Mouse (Mus musculus) midbrain, embryonic 13.5 days (tissue): Measurements from ENCODE around the gene Gm10577. TPM values are rescaled to one million over a fixed set of nuclear protein-coding genes. Genes with fewer than 3 reads are reported as not detected.
A peak's percentile ranks its signal among the peaks of the same experiment; 100 is the strongest.

Source experiments
- ATAC-seq: fragments of 200-750 bp; cut with Nextera tagmentation; 2 replicates; pipeline ENCODE4 v1.8.0; 2017; ENCODE audit warnings: mild to moderate bottlenecking, moderate TSS enrichment, moderate library complexity
- H3K27ac ChIP-seq: fragments of 300-500 bp; sonication (generic); 2 replicates; pipeline ENCODE4 v1.5.1; 2015; ENCODE audit warnings: inconsistent platforms, mild to moderate bottlenecking, moderate library complexity
- H3K27me3 ChIP-seq: fragments of 300-500 bp; sonication (generic); 2 replicates; pipeline ENCODE4 v1.6.1; 2015; ENCODE audit warnings: mild to moderate bottlenecking, inconsistent platforms
- H3K36me3 ChIP-seq: fragments of 300-500 bp; sonication (generic); 2 replicates; pipeline ENCODE4 v1.6.1; 2015; ENCODE audit warnings: mild to moderate bottlenecking, inconsistent platforms
- H3K4me1 ChIP-seq: fragments of 300-500 bp; sonication (generic); replicated peaks from 2 replicates; pipeline ENCODE4 v1.6.1; 2015; ENCODE audit warnings: inconsistent platforms
- H3K4me2 ChIP-seq: fragments of 300-500 bp; sonication (generic); replicated peaks from 2 replicates; pipeline ENCODE4 v1.6.1; 2015; ENCODE audit warnings: moderate library complexity, mild to moderate bottlenecking, inconsistent platforms
- H3K4me3 ChIP-seq: fragments of 300-500 bp; sonication (generic); replicated peaks from 2 replicates; pipeline ENCODE4 v1.5.1; 2015; ENCODE audit warnings: mild to moderate bottlenecking, inconsistent platforms
- H3K9ac ChIP-seq: fragments of 300-500 bp; sonication (generic); replicated peaks from 2 replicates; pipeline ENCODE4 v1.6.1; 2015; ENCODE audit warnings: mild to moderate bottlenecking, inconsistent platforms
- H3K9me3 ChIP-seq: fragments of 300-500 bp; sonication (generic); 2 replicates; pipeline ENCODE4 v1.6.1; 2016; ENCODE audit warnings: mild to moderate bottlenecking, inconsistent platforms
- WGBS: fragments of 180-500 bp; shearing (Covaris S2); methylation state at CpG from one replicate; pipeline ENCODE4 v1.1.7; 2015; 5-methylcytosine and 5-hydroxymethylcytosine counted together
- polyA plus RNA-seq: library from polyadenylated mRNA; unstranded; fragments of >200 nt; fragmentation: Nextera tagmentation; extraction: Ambion mirVana; gene quantifications from 2 replicates; pipeline ENCODE4 v1.2.1, GENCODE M21; 2015

The Gm10577 gene
- polyA plus RNA-seq, 1 experiment from 2014 or later = not detected

GRCm38 (mm10) chr4:100994442-100995255 is 25.8 kb downstream of the Gm10577 start:
- 46% methylated on average over 18 of the region's 18 CpGs for WGBS
- H3K4me1 ChIP-seq = peaks cover 71% of the 10 kb centered on the region
- H3K4me3 ChIP-seq = no peak overlapping the region
- no peak overlapping the region for H3K9ac ChIP-seq
- peak; percentile 53 for ATAC-seq
- H3K27me3 ChIP-seq = no peaks in the 10 kb centered on the region
- H3K9me3 ChIP-seq = no peaks in the 10 kb centered on the region
- H3K4me2 ChIP-seq = no peak overlapping the region
- peak overlapping the region; percentile 61 for H3K27ac ChIP-seq
- H3K36me3 ChIP-seq = peaks cover 64% of the 10 kb centered on the region

GRCm38 (mm10) chr4:100992086-100992485 is 28.4 kb downstream of the Gm10577 start:
- no peak overlapping the region for H3K27ac ChIP-seq
- no peak overlapping the region for H3K4me2 ChIP-seq
- no peak for ATAC-seq
- H3K27me3 ChIP-seq = no peaks in the 10 kb centered on the region
- no peak overlapping the region for H3K9ac ChIP-seq
- H3K36me3 ChIP-seq = peaks cover 72% of the 10 kb centered on the region
- H3K4me1 ChIP-seq = peaks cover 75% of the 10 kb centered on the region
- no peak overlapping the region for H3K4me3 ChIP-seq
- WGBS = 87% methylated on average over 6 of the region's 6 CpGs
- H3K9me3 ChIP-seq = no peaks in the 10 kb centered on the region

- Histone ChIP-seq H3K4me2 (no peak overlapping the region), H3K9me3 (no peaks in the 10 kb centered on the region), H3K4me3 (no peak overlapping the region), H3K4me1 (peaks cover 66% of the 10 kb centered on the region), H3K27ac (peak overlapping the region; percentile 57), H3K36me3 (peaks cover 79% of the 10 kb centered on the region), H3K27me3 (no peaks in the 10 kb centered on the region), H3K9ac (no peak overlapping the region)
- peak; percentile 22; the same call in 1 of the 2 replicates for ATAC-seq
- 31% methylated on average over 4 of the region's 4 CpGs for WGBS
Observed at GRCm38 (mm10) chr4:100990996-100991395, 29.5 kb downstream of the Gm10577 start.

- 63% methylated on average over 8 of the region's 8 CpGs for WGBS
- no peak overlapping the region for H3K9ac ChIP-seq
- H3K4me3 ChIP-seq = no peak overlapping the region
- H3K9me3 ChIP-seq = no peaks in the 10 kb centered on the region
- H3K27me3 ChIP-seq = no peaks in the 10 kb centered on the region
- no peak overlapping the region for H3K27ac ChIP-seq
- H3K4me2 ChIP-seq = no peak overlapping the region
- peaks cover 39% of the 10 kb centered on the region for H3K4me1 ChIP-seq
- peaks cover 89% of the 10 kb centered on the region for H3K36me3 ChIP-seq
- ATAC-seq = 0 out of 2 replicates have a peak, but pooled peaks have one; percentile 8
Observed at GRCm38 (mm10) chr4:100988231-100988799, 32.2 kb downstream of the Gm10577 start.

- H3K9ac ChIP-seq = no peak overlapping the region
- H3K9me3 ChIP-seq = no peaks in the 10 kb centered on the region
- 92% methylated on average over 1 of the region's 1 CpGs for WGBS
- H3K27me3 ChIP-seq = no peaks in the 10 kb centered on the region
- H3K36me3 ChIP-seq = peaks cover 84% of the 10 kb centered on the region
- no peak for ATAC-seq
- H3K27ac ChIP-seq = no peak overlapping the region
- H3K4me3 ChIP-seq = no peak overlapping the region
- no peak overlapping the region for H3K4me2 ChIP-seq
- peaks cover 33% of the 10 kb centered on the region for H3K4me1 ChIP-seq
Observed at GRCm38 (mm10) chr4:100987187-100987586, 33.3 kb downstream of the Gm10577 start.

GRCm38 (mm10) chr4:100977522-100977921 is 43.0 kb downstream of the Gm10577 start:
- WGBS = 90% methylated on average over 7 of the region's 7 CpGs
- peaks cover 53% of the 10 kb centered on the region for H3K36me3 ChIP-seq
- no peak overlapping the region for H3K4me3 ChIP-seq
- peaks cover 36% of the 10 kb centered on the region for H3K4me1 ChIP-seq
- no peak for ATAC-seq
- H3K9me3 ChIP-seq = no peaks in the 10 kb centered on the region
- H3K9ac ChIP-seq = no peak overlapping the region
- H3K27me3 ChIP-seq = no peaks in the 10 kb centered on the region
- H3K4me2 ChIP-seq = no peak overlapping the region
- H3K27ac ChIP-seq = no peak overlapping the region

- H3K4me3 ChIP-seq = no peak overlapping the region
- peaks cover 22% of the 10 kb centered on the region for H3K4me1 ChIP-seq
- no peaks in the 10 kb centered on the region for H3K27me3 ChIP-seq
- ATAC-seq = peak; percentile 77
- 17% methylated on average over 14 of the region's 14 CpGs for WGBS
- peak overlapping the region; percentile 86 for H3K27ac ChIP-seq
- no peak overlapping the region for H3K9ac ChIP-seq
- peaks cover 56% of the 10 kb centered on the region for H3K36me3 ChIP-seq
- no peaks in the 10 kb centered on the region for H3K9me3 ChIP-seq
- H3K4me2 ChIP-seq = peak overlapping the region; percentile 13; the same call in 1 of the 2 replicates
Observed at GRCm38 (mm10) chr4:100974455-100975035, 46.0 kb downstream of the Gm10577 start.

GRCm38 (mm10) chr4:100973641-100974454 is 46.6 kb downstream of the Gm10577 start:
- WGBS = 12% methylated on average over 16 of the region's 16 CpGs
- Histone ChIP-seq H3K9ac (no peak overlapping the region), H3K27ac (peak overlapping the region; percentile 86), H3K4me2 (no peak overlapping the region), H3K27me3 (no peaks in the 10 kb centered on the region), H3K4me1 (peaks cover 22% of the 10 kb centered on the region), H3K4me3 (no peak overlapping the region), H3K9me3 (no peaks in the 10 kb centered on the region), H3K36me3 (peaks cover 63% of the 10 kb centered on the region)
- ATAC-seq = peak; percentile 94

Other genes starting within 250 kb of the Gm10577 start
- 30.0 and 38.9 TPM in 2 replicates for gene Cachd1, start 244.0 kb downstream of the Gm10577 start, polyA plus RNA-seq
- 5.7 and 5.8 TPM in 2 replicates for gene Raver2, start 48.3 kb upstream of the Gm10577 start, polyA plus RNA-seq
- 47.9 TPM in 2 replicates for gene Jak1, start 244.6 kb upstream of the Gm10577 start, polyA plus RNA-seq